Mouse (Mus musculus): Measurements from ENCODE around the gene Dzip1.

Gene Dzip1

DNA sequence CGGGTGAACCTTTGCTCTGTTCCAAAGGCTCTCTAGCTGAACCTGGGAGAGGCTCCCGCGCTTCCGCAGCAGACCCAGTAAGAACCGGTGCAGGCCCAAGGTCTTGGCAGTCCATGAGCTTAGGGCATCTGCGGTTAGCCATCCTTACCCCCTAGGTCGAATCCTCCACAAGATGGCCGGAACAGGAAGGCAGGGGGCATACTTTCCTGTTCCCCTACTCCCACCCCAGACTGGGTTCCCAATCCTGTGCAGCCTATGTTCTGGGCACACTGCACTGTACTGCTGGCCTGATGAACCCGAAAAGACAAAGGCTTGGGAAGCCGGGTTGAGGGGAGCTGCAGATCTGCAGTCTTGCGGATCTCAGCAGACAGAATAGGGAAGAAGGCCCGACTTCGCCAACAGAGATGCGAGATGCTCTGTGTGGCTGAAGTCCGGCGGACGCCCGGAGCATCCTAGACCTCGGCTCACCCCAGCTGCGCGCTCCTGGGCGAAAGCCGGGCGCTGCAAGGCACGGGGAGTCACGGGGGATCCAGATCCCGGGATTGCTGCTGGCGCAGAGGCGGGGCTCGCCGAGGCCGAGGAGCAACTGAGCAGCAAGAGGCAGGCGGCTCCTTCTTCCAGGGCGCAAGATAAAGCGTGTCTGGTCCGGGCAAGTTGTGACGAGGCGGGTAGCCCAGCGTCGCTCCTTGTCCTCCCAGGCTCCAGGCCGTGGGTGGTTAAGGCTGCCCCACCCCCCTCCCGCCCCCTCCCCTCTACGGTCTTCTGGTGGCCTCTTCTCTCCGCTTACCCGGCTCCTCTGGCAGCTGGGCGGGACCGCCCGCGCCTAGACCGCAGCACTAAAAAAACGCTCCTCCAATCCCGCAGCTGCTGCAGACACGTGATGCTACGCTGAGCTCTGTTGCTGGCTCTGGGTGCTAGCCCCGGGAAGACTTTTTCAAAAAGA, at the start of gene Dzip1:
Dzip1 (minus strand) TSS at position 788 of the 943 bp plus-strand sequence.
- peak; percentile 45 for DNase-seq (ENCODE audit: low spot score in 2 of 2)

DNA sequence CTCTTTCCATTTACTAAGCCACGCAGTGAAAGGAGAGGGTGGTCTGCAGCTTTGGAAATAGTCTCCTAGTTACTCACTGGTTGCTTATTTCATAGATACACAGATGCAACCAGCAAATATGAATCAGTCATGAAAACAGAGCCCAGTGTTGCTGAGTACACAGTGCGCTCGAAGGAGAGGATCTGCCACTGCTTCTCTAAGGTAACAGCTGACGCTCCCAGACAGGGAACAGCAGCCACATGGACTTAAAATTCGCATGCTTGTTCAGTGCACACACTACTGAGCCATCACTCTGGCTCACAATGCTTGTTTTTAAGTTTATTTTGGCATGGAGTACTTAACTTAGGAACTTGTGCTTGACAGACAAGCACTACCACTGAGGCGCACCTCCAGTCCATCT, 47.0 kb upstream of the Dzip1 start:
- no peak for DNase-seq (ENCODE audit: low spot score in 2 of 2)

DNA sequence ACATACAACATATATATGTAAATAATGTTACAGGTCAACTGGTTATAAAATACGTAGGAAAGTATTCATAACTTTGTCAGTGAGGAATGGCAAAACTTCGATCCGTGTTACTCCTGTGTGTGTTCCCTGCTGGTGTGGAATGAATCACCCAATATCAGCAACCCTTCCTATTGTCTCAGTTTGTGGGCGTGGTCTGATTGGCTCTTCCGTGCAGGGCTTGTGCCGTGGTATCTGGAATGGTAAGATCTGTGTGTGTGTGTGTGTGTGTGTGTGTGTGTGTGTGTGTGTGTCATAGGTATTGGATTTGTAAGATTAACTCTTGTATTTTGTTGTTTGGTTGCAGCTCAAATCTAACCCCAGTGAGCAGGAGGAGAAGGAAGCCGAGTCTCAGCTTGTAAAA, 42.4 kb upstream of the Dzip1 start:
- DNase-seq (ENCODE audit: low spot score in 2 of 2): no peak

DNA sequence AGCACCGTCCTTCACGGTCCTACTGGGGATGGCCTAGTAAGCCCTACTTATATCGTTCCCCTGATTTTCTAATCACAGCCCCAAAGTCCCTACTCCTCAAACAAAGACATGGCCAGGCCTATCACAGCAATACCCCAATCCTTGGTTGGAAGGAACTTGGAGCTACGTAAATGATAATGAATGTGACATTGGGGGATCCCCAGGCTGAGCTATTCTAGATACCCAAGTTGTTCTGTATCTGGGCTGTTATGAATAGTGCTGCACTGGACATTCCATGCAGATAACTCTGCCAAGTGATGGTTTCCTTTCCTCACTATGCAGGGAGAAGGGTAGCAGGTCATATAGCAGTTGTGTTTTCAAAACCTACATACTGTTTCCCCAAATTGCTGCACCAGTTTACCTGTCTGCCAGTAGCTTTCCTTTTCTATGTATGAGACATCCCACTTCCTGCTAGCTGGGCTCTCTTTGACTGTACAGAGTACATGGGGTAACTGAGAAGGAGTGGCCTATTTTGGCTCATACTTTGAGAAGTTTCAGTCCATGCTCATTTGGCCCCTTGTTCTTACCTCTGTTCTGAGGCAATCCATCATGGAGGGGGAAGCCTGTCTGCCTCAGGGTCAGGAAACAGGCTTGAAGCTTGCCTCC, 40.2 kb upstream of the Dzip1 start:
- no peak for DNase-seq (ENCODE audit: low spot score in 2 of 2)

DNA sequence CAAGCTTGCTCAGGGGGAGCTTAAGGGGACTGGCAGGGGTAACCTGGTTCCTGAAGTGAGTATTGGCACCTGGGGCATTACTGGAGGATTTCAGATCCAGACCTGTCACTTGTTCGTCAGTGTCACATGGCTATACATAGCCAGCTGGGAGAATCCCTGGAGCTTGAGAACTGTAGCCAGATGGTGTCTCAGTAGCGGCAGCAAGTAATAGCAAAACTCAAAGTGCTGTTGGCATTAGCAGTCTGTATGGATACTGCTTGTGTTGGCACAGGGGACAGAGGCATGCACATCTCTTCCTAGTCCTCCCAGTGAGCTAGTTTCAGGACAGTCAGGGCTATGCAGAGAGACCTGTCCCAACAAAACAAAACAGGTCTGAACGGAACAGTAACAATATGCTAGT, 32.8 kb upstream of the Dzip1 start:
- no peak for DNase-seq (ENCODE audit: low spot score in 2 of 2)

DNA sequence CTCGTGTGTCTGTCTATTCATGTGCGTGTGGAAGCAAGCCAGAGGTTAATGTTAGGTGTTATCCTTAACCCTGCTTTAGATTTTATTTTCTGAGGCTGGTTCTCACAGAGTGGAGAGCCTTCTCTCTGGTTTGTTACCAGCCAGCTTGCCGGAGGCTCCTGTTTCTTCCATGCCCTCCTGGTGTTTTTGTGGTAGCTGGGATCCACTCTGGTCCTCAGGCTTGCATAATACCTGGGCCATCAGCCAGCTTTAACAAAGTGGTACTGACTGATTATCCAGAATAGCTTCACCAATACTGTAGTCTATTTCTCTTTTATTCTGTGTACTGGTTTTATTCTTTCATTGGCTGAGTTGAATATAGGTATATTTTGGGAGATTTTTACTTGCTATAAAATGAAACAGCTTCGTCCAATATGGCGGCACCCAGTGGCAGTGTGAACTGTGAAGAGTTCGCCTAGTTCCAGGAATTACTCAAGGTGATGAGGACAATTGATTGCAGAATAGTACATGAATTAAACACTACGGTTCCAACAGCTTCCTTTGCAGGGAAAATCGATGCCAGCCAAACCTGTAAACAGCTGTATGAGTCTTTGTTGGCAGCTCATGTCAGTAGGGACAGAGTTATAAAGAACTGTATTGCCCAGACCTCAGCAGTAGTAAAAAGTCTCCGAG, 26.8 kb upstream of the Dzip1 start:
- DNase-seq (ENCODE audit: low spot score in 2 of 2): no peak

DNA sequence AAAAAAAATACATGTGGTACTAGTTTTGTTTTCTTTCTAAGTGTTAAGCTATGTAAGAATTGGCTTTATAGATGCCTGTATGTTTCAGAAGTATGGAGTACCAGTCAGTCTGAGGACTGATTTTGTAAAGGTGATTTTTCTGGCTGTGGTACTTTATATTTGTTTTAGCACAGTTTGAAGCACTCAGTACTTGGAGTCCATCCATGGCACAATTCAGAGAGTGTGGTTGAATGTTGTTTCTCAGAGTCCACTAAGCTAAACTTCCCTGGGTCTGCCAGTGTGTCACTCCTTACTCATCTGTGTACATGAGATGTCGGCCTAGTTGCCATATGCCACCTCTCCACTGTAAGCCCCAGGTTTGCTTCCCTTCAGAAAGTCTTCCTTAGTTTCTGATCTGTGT, 23.6 kb upstream of the Dzip1 start:
- no peak for DNase-seq (ENCODE audit: low spot score in 2 of 2)

DNA sequence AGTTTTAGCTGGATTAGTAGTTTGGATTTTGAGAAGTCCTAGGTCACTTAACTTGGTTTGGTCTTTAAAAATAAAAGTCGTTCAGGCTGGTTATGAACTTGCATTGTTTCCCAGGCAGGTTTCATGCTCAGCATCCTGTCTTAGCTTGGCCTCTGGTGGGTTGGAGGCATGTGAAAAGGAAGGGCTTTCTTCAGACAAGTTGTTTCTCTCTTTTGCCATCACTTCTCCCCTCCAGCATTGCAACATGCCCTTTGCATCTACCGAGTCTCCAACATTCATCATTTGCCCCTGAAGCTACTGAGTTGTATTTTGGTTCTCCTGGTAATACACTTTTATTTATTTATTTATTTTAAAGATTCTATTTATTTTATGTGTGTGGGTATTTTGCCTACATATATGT, 19.4 kb upstream of the Dzip1 start:
- DNase-seq (ENCODE audit: low spot score in 2 of 2): no peak

DNA sequence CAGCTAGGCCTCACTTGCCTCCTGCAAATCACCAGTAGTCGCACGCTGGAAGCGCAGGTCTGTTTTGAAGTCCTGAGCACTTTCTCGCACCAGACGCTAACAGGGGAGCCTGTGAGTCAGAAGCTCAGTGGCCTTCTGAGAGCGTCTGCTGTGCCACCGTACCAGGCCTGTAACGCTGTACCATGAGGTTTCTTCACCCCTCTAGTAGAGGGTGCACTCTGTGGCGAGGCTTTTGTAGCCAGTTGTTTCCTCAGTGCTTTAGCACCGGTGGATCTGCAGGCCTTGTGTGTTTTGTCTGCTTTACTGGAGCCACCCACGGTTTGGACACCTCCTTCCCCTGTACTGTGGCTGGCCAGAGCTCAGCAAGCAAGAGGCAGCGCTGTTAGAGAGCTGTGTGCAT, 16.8 kb upstream of the Dzip1 start:
- no peak for DNase-seq (ENCODE audit: low spot score in 2 of 2)

DNA sequence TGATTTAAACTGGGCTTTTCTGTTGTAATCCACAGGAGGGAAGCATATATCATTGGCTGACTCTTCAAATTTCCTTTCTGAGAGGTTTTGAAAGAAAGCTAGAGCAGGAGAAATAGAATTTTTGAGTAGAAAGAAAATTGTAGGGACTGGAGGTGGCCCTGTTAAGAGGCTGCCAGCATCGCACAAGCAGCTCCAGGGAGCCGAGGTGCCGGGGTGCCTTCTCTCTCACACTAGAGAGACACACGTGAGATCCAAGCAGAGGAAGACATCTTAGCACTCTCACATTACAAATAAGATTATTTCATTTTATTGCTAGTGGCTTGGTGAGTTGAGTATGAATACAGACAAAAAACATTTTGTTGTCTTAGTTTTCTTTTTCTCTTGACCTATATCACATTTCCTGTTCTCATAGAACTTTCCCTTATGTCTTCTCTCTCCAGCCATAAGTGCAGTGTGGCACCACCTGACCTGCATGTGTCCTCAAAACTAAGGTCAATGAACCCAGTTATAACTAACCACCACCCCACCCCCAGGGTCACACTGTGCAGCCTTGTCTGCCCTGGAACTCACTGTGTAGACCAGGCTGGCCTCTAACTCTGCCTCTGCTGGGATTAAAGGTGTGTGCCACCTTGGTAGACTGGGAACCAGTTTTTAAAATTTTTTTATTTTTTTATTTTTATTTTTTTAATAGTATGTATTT, 15.7 kb upstream of the Dzip1 start:
- DNase-seq (ENCODE audit: low spot score in 2 of 2): no peak

DNA sequence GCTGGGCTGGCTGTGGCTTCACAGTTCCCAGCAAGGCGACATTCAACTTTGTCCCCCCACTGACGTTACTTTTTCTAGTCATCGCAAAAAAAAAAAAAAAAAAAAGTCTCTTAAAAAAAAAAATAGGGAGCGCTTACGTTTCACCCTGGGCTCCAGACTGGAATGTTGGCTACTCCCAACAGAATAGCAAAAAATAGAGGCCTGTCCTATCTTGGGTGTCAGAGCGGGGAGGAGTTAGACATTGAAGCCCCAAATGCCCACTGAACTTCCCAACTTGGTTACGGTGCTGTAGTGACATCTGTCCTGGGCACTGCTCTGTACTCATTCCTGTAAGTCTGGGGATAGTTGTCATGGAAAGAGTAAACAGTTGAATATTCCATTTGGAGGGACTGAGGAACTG, 13.3 kb upstream of the Dzip1 start:
- DNase-seq (ENCODE audit: low spot score in 2 of 2): no peak

DNA sequence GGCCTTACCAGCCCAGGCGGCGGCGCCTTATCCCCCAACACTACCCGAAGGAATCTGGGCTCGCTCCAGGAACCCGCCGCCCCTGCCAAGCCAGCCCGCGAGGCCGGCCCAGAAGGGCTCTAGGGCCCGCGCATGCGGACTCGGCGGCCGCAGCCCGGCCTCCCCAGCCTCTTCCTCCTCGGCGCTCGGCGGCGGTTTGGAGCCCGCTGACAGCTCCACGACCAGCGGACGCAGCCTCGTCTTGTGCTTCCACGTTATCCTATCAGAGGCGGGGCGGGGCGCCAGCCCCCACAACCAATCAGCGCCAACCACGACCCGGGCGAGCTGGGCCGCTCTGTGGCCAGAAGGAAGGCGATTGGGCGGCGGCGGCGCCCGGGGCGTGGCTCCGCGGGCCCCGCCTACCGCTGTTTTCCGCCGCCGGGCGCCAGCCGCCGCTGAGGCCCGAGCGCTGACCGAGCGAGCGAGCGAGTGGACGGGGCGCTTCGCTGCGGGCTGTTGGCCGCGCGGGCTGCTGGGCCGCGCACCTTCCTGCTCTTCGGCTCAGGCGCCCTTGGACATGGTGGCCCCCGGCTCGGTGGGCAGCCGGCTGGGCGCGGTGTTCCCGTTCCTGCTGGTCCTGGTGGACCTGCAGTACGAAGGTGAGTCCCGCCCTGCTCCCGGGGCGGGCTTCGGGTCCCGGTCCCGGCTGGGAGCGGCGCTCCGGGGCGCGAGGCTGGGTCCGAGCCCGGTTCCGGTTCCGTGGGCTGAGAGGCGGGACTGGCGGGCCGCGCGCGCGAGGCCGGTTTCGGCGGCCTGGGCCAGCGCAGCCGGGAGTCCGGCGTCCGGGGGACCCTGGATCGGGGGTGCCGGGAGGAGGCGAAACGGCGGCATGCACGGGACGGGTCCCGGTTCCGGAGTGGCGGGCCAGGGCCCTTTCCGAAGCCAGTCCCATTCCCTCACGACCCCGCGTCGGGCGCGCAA, 12.6 kb upstream of the Dzip1 start, which contains the start of gene Dnajc3:
Dnajc3 (plus strand) TSS at position 444 of the 960 bp plus-strand sequence.
- DNase-seq (ENCODE audit: low spot score in 2 of 2): peak; percentile 93 to 100

DNA sequence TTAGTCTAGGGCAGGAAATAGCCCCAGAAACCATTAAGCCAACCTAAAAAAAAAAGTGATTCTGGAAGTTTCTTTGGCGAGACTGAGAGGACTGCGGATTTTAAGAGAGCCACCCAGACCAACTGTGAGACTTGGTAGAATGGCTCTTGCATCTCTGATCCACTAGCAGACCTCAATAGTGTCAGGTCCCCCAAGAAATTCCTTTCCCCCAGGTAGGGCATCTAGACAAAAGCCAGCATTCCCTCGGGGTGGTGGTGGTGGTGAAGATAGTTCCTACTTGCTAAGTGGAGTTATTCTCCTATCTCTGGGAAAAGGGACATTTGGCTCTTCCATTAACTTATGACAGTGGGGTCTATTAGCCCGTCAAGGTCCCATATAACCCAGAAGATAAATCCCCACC, 11.7 kb upstream of the Dzip1 start:
- DNase-seq (ENCODE audit: low spot score in 2 of 2): no peak

DNA sequence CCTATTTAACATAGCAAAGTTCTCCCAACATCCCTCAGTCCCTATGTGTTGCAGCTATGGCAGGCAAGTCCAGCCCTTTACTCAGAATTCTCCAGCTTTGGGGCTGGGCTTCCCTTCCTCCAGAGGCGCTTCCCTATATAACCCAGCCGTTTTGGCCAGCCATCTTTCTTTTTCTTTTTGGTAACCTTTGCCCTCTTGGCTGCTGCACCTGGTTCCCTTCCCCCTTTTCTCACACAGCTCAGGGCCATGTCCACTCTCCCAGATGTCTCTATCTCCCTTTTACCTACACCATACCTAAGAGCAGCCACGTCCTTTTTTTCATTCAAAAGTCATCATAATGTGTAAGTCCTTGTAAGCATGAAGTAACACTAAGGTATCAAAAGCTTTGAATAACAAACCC, 11.0 kb upstream of the Dzip1 start:
- DNase-seq (ENCODE audit: low spot score in 2 of 2): no peak

DNA sequence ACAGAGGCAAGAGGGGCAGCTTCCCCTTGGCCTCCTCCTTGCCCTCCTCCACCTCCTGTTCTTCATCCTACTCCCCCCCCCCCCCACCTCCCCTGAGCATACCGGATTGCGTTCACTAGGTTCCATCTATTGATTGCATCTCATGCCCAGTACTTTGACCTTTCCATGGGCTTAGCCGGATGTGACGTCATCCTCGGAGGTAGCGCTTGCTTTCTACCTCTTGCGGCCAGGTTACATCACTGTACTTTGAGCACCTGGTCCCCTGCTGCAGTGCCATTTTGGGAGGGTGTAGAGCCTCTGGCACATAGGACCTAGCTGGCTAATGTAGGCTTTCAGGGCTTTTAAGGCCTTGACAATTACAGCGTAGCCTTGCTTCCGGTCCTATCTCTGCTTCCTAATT, 9.4 kb upstream of the Dzip1 start:
- DNase-seq (ENCODE audit: low spot score in 2 of 2): no peak

DNA sequence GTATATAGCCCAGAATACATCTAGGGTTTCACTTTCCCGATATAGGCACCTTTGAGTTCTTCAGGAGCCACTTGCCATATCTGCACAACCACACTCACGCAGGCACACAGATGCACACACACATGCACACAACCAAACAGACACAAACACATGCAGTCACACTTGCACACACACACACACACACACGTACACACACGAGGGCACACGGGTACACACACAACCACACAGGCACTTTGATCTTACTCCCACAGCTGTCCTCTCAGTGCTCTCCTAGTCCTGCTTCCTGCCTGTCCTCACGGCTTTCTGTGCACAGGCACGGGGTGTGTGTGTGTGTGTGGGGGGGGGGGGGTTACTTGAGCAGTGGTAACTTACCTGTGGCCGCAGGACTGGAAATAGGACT, 7.7 kb upstream of the Dzip1 start:
- DNase-seq (ENCODE audit: low spot score in 2 of 2): no peak

DNA sequence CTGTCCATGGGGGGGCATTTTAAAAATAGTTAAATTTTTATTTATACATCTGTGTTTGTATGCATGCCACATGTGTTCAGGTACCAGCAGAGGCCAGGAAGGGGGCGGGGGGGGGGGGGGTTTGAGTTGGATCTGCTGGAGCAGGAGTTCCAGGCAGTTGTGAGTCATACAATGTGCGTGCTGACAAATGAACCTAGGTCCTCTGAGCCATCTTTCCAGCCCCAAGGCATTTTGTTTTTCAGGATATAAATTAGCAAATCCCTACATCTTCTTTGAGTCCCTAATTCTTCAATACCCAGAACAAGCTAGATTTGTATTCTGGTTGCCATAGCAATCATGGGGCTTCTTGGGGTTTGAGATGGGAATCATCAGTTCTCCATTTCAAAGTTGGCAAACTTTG, 5.9 kb upstream of the Dzip1 start:
- DNase-seq (ENCODE audit: low spot score in 2 of 2): no peak

DNA sequence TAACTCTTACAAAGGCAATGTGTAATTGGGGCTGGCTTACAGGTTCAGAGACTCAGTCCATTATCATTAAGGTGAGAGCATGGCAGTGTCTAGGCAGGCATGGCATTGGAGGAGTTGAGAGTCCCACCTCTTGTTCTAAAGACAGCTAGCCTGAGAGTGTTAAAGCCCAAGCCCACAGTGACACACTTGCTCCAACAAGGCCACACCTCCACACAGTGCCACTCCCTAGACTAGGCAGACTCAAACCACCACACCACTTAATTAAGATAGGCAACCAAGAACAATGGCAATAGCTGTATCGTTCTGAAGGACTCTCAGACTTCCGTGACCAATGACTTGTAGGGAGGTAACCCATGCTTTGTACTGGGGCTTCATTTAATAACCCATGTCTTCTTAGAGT, 5.5 kb upstream of the Dzip1 start:
- DNase-seq (ENCODE audit: low spot score in 2 of 2): no peak

DNA sequence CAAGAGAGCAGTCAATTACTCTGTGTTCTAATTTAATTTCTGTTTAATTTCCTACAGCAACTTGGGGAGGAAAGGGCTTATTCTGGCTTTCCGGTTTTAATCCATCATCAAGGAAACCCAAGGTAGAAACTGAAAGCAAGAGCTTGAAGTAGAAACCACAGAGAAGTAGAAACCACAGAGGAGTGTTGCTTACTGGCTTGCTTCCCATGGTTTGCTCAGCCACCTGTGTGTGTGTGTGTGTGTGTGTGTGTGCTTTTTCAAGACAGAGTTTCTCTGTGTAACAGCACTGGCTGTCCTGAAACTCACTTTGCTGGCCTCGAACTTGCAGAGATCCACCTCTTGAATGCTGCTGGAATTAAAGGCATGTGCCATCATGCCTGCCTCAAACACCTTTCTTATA, 4.5 kb upstream of the Dzip1 start:
- no peak for DNase-seq (ENCODE audit: low spot score in 2 of 2)

DNA sequence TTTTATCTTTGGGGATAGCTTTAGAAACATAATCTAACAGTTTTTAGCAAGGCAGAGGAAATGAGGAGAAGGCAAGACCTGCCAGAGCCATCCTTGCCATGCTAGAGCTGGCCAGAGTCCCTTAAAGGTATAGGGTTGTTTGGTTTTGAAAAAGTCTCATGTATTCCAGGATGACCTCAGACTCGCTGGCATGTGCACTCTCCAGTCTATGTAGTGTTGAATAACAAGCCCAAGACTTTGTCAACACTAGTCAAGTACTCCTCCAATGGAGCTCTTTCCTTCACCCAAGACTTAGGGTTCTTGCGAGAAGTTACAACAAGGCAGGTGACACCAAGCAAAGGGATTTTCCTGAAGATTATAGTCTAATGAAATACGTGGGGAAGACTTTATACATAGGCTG, 3.3 kb upstream of the Dzip1 start:
- DNase-seq (ENCODE audit: low spot score in 2 of 2): no peak

DNA sequence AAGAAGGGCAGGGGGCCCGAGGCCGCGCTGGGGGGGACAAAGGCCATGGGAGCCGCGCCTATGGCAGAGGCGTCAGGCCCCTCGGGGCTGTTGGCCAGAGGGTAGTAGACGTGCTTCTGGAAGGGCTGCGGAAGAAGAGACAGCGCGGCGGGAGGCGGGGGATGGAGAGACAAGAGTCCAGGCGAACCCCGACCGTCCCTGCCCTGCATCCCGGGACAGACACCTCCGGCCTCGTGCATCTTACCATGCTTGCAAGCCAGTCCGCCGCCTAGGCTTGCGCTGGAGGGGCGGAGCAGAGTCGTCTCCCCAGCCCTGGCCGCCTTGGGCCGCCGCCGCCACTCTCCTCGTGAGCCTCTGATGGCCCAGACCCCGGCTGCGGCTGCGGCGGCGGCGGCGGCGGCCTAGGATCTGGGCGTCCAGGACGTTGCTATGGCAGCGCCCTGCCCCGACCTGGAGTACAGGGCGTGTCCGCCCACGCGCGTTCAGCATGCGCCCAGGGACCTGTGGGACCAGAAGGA, 2.5 kb downstream of the Dzip1 start:
- DNase-seq (ENCODE audit: low spot score in 2 of 2): no peak

All from urinary bladder, adult 18-20 months (tissue).